Mouse (Mus musculus): ENCODE data around the gene Sik3. TPM values are rescaled to one million over a fixed set of nuclear protein-coding genes. Genes with fewer than 3 reads are reported as not detected.

Sik3 gene
- polyA plus RNA-seq, 1 experiment: 46.5 TPM

GRCm38 (mm10) chr9:46030184-46030583 lies 17.6 kb downstream of the Sik3 start:
- H3K27ac ChIP-seq (ENCODE audit: insufficient read depth, low read length): no peak overlapping the region

GRCm38 (mm10) chr9:46030968-46031367 lies 18.3 kb downstream of the Sik3 start:
- no peak overlapping the region for H3K27ac ChIP-seq (ENCODE audit: insufficient read depth, low read length)

More at GRCm38 (mm10) chr9:46030184-46030583, 17.6 kb downstream of the Sik3 start:
- TF ChIP-seq POLR2A (IDR thresholded peaks at IDR 0.05; ENCODE audit: extremely low read depth, insufficient read depth, low read length): no peak
- TF ChIP-seq CTCF (IDR thresholded peaks at IDR 0.05; ENCODE audit: extremely low read depth, insufficient read depth, low read length): no peak
- H3K4me3 ChIP-seq (ENCODE audit: insufficient read depth, low read length): no peak overlapping the region
- peaks cover 19% of the 10 kb centered on the region for H3K4me1 ChIP-seq (ENCODE audit: control insufficient read depth, insufficient read depth, low read length)

DNA sequence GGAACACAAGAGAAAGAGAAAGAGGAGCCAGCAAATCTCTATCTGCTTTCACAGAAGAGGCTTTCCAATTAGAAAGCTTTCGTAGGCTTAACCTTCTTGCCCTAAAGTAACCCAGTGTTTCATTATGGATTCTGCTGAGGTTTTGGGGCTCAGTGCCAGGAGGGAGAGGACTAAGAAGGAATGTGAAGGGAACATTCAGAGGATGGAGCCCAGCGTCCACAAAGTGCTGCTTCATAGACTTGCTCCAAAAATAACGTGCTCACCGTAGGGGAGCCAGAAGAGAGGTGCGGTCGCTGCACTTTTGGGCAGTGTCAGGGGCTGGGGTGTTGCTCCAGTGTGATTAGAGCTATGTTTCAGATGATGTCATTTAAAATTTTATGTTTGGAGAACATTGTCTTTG lies 19.6 kb downstream of the Sik3 start:
- TF ChIP-seq CTCF (IDR thresholded peaks at IDR 0.05; ENCODE audit: extremely low read depth, insufficient read depth, low read length) (no peak), POLR2A (IDR thresholded peaks at IDR 0.05; ENCODE audit: extremely low read depth, insufficient read depth, low read length) (no peak)
- Histone ChIP-seq H3K4me3 (ENCODE audit: insufficient read depth, low read length) (no peak overlapping the region), H3K27ac (ENCODE audit: insufficient read depth, low read length) (no peak overlapping the region), H3K4me1 (ENCODE audit: control insufficient read depth, insufficient read depth, low read length) (peaks cover 13% of the 10 kb centered on the region)

More at GRCm38 (mm10) chr9:46030968-46031367, 18.3 kb downstream of the Sik3 start:
- TF ChIP-seq CTCF (IDR thresholded peaks at IDR 0.05; ENCODE audit: extremely low read depth, insufficient read depth, low read length) (no peak), POLR2A (IDR thresholded peaks at IDR 0.05; ENCODE audit: extremely low read depth, insufficient read depth, low read length) (no peak)
- H3K4me1 ChIP-seq (ENCODE audit: control insufficient read depth, insufficient read depth, low read length): peaks cover 17% of the 10 kb centered on the region
- H3K4me3 ChIP-seq (ENCODE audit: insufficient read depth, low read length): no peak overlapping the region

GRCm38 (mm10) chr9:46033058-46033457 lies 20.4 kb downstream of the Sik3 start:
- Histone ChIP-seq H3K4me3 (ENCODE audit: insufficient read depth, low read length) (no peak overlapping the region), H3K4me1 (ENCODE audit: control insufficient read depth, insufficient read depth, low read length) (peaks cover 10% of the 10 kb centered on the region), H3K27ac (ENCODE audit: insufficient read depth, low read length) (no peak overlapping the region)
- no peak for TF ChIP-seq POLR2A (IDR thresholded peaks at IDR 0.05; ENCODE audit: extremely low read depth, insufficient read depth, low read length)
- no peak for TF ChIP-seq CTCF (IDR thresholded peaks at IDR 0.05; ENCODE audit: extremely low read depth, insufficient read depth, low read length)

GRCm38 (mm10) chr9:46033862-46034261 lies 21.2 kb downstream of the Sik3 start:
- H3K4me1 ChIP-seq (ENCODE audit: control insufficient read depth, insufficient read depth, low read length): peaks cover 9% of the 10 kb centered on the region
- TF ChIP-seq POLR2A (IDR thresholded peaks at IDR 0.05; ENCODE audit: extremely low read depth, insufficient read depth, low read length) (no peak), CTCF (IDR thresholded peaks at IDR 0.05; ENCODE audit: extremely low read depth, insufficient read depth, low read length) (no peak)
- no peak overlapping the region for H3K27ac ChIP-seq (ENCODE audit: insufficient read depth, low read length)
- no peak overlapping the region for H3K4me3 ChIP-seq (ENCODE audit: insufficient read depth, low read length)

DNA sequence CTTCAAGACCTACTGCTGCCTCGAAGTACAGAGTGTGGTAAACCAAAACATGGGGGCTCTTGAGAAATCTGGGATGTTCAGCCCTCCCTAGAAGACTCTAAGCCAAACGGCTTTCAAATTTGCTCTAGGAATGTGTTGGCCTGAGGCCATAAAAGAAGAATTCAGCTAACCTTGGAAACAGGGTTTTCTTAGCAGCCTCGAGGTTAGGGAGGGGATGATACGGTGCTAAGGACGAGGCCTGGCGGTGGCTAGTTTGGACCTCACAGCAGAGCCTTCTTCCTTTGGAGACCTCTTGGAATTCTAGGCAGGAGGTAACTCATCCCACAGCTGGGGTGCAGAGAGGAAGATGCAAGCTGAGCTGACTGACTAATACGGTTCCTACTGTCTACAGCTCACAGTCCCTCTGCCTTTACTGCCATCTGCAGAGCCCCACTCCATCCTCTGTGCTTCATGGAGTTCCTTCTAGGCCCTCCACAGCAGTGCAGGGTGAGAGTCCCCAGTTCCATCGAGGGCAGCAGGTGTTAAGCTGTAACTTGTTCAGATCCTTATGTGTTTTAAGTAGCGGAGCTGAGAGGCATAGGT lies 22.8 kb downstream of the Sik3 start:
- peaks cover 6% of the 10 kb centered on the region; the same call in 1 of the 2 replicates for H3K4me1 ChIP-seq (ENCODE audit: control insufficient read depth, insufficient read depth, low read length)
- TF ChIP-seq POLR2A (IDR thresholded peaks at IDR 0.05; ENCODE audit: extremely low read depth, insufficient read depth, low read length) (no peak), CTCF (IDR thresholded peaks at IDR 0.05; ENCODE audit: extremely low read depth, insufficient read depth, low read length) (no peak)
- no peak overlapping the region for H3K27ac ChIP-seq (ENCODE audit: insufficient read depth, low read length)
- H3K4me3 ChIP-seq (ENCODE audit: insufficient read depth, low read length): no peak overlapping the region

DNA sequence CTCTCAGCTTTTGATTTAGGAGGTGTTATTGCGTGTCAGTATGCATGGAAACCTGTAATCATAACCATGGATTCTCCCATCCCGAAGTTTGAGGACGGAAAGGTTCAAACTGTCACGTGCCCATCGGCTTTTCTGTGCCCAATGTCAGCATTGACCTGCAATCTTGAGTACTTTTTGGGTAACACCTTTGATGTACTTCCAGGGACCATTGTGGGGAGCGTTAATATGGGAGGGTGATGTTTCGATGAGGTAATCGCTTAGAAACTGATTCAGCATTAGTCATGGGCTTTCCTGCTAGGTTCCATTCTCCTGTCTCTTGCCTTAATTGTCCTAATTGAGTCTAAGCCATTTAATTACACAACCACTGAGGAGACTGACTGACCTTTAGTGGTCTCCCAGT lies 24.3 kb downstream of the Sik3 start:
- Histone ChIP-seq H3K4me1 (ENCODE audit: control insufficient read depth, insufficient read depth, low read length) (peaks cover 6% of the 10 kb centered on the region; the same call in 1 of the 2 replicates), H3K4me3 (ENCODE audit: insufficient read depth, low read length) (no peak overlapping the region), H3K27ac (ENCODE audit: insufficient read depth, low read length) (no peak overlapping the region)
- TF ChIP-seq POLR2A (IDR thresholded peaks at IDR 0.05; ENCODE audit: extremely low read depth, insufficient read depth, low read length): no peak
- no peak for TF ChIP-seq CTCF (IDR thresholded peaks at IDR 0.05; ENCODE audit: extremely low read depth, insufficient read depth, low read length)

GRCm38 (mm10) chr9:46038786-46039185 lies 26.2 kb downstream of the Sik3 start:
- TF ChIP-seq CTCF (IDR thresholded peaks at IDR 0.05; ENCODE audit: extremely low read depth, insufficient read depth, low read length) (no peak), POLR2A (IDR thresholded peaks at IDR 0.05; ENCODE audit: extremely low read depth, insufficient read depth, low read length) (no peak)
- Histone ChIP-seq H3K4me1 (ENCODE audit: control insufficient read depth, insufficient read depth, low read length) (no peaks in the 10 kb centered on the region), H3K27ac (ENCODE audit: insufficient read depth, low read length) (no peak overlapping the region), H3K4me3 (ENCODE audit: insufficient read depth, low read length) (no peak overlapping the region)

GRCm38 (mm10) chr9:46041186-46041585 lies 28.6 kb downstream of the Sik3 start:
- no peak for TF ChIP-seq CTCF (IDR thresholded peaks at IDR 0.05; ENCODE audit: extremely low read depth, insufficient read depth, low read length)
- TF ChIP-seq POLR2A (IDR thresholded peaks at IDR 0.05; ENCODE audit: extremely low read depth, insufficient read depth, low read length): no peak
- Histone ChIP-seq H3K27ac (ENCODE audit: insufficient read depth, low read length) (no peak overlapping the region), H3K4me3 (ENCODE audit: insufficient read depth, low read length) (no peak overlapping the region), H3K4me1 (ENCODE audit: control insufficient read depth, insufficient read depth, low read length) (no peaks in the 10 kb centered on the region)

- Histone ChIP-seq H3K27ac (ENCODE audit: insufficient read depth, low read length) (no peak overlapping the region), H3K4me3 (ENCODE audit: insufficient read depth, low read length) (no peak overlapping the region), H3K4me1 (ENCODE audit: control insufficient read depth, insufficient read depth, low read length) (no peaks in the 10 kb centered on the region)
- no peak for TF ChIP-seq POLR2A (IDR thresholded peaks at IDR 0.05; ENCODE audit: extremely low read depth, insufficient read depth, low read length)
- TF ChIP-seq CTCF (IDR thresholded peaks at IDR 0.05; ENCODE audit: extremely low read depth, insufficient read depth, low read length): no peak
These were observed 29.8 kb downstream of the Sik3 start for GRCm38 (mm10) chr9:46042387-46042786.

Measured in cortical plate, adult 2 months (tissue).